Mouse (Mus musculus) liver (tissue): ENCODE measurements around the gene Myo3b.

ENCODE experiments used
- DNase-seq: peaks from one replicate; pipeline ENCODE4 v3.0.0-alpha.2; 2020; ENCODE audit warnings: mixed read lengths

Gene Myo3b

GRCm38 (mm10) chr2:70133281-70133680, 94.4 kb downstream of the Myo3b start:
- DNase-seq: no peak

DNA sequence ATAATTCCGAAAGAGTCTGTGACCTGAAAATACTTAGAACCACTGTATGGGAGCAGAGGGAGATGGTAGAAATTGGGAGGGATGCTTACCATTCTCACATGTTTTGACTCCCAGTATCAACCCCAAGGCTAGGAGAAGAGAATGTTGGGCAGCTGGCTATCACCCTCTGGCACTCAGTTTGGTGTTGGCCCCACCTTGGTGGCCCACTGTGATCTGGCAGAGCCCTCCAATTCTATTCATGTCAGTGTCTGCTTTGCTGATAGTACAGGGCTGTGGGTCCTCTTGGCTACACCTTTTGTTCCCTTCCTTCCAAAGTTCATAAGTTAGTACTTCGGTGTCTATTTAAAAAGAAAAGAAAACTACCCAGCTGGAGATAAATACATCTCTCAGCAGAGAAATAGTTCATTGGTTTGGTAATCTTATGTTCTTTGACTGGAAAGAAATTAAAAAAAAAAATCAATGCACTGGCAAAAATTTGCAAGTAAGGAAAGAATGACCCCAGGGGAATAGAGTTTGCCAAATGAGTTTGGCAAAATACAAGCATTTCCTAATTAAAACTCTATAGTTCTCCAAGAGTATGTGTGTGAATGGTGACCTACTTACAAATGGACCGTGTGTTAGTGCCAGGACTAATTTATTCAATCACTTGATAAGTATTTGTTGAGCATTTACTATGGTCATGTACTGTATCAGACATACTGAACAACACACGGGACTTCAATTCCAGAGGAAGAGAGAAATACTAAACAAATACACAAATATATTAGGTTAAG, 98.5 kb downstream of the Myo3b start:
- no peak for DNase-seq

DNA sequence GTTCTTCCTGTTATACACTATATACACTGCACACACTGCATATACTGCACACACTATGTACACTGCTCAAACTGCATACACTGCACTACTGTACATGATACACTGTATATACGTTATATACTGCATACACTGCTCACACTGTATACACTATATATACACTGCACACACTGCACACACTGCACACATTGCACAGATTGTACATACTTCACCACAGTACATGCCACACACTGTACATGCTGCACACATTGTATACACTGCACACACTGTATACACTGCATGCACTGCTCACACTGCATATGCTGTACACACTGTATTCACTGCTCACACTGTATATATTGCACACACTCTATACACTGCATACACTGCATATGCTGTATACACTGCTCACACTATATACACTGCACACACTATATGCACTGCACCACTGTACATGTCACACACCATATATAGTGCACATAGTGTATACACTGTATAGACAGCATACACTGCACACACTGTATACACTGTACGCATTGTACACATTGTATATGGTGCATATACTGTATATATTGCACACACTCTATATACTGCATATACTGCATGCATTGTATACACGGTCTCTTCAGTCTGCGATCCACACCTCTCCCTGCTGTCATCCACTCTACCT, 104.7 kb downstream of the Myo3b start:
- DNase-seq: no peak

- no peak for DNase-seq
Measured at GRCm38 (mm10) chr2:70146993-70147581, 108.2 kb downstream of the Myo3b start.

DNA sequence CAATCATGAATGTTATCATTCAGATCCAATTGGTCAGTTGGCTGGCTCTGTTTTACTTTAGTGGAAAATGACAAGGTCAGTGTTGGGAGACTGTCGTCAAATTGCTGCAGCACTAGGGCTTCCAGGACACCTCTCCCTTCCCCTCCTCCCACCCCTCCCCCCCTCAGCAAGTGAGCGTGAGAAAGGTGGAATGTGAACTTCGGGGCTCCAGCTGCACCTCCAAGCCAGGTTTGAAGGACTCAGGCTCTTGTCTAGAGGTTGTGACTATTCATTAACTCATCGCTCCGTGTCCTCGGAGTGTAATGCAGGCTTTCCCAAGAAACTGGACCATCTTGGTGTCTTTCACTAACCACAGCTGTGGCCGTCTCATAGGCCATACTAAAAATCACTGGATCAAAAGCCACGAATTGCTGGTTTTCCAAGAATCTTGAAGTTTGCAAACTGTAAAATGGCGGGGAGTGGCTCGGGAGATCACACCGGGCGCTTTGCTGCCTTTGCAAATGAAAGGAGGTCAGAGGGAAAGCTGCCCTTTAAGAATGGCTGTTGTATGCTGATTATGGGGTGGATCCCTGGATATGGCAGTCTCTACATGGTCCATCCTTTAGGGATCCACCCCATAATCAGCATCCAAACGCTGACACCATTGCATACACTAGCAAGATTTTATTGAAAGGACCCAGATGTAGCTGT, 110.0 kb downstream of the Myo3b start:
- DNase-seq: no peak

DNA sequence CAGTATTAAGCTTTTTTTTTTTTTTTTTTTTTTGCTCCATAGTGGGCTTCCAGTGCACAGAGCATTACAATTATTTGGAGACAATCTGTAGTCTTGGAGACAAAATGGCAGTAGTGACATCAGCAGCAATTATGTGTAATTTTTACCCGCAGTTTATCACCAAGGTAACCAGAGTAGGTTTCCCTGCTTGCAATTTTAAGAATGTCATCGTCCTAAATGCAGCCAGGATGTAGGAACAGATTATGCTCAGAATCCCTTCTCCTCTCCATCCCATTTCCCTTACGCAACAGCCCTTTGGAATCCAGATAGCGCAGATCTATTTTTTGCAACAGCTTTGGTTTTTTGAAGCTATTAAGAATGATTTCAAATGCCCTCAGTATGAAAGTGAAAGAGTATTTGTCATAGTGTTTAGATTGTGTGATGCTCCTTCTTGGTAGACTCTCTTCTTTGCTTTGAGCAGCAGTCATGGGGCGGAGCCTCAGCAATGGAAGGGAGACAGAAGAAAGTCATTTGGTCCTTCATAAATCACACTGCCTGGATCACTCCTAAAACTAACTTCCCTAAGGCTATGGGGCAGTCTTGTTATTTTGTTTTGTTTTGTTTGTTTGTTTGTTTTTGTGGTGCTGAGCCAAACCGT, 111.6 kb downstream of the Myo3b start:
- DNase-seq: no peak

GRCm38 (mm10) chr2:70151930-70152329, 113.0 kb downstream of the Myo3b start:
- no peak for DNase-seq

DNA sequence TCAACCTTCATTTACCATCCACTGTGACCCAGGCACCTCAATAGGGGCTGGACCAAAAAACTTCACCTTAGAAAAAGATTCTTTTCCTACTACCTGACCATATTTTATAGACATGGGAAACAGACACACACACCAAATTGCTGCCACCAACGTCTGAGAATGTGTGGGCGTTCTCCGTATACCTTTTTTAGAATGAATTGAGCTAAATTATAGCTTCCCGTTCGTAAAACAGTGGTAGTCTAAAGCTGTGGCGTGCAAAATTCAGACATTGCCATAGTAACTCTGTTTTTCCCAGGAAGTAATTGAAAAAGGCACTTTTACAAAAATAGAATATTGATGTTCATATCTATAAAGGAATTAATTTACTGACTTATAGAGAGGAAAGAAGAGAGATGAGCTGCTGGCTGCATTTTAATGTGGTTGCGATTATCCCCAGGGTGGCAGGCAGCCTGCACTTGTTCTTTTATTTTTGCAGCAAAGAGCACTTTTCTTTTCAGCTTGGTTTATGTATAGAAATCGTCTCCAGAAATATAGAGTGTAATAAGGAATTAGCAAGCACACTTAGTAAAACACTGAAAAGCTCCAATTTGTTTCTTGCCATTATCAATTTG, 116.4 kb downstream of the Myo3b start:
- no peak for DNase-seq

- no peak for DNase-seq
Measured at GRCm38 (mm10) chr2:70159543-70159942, 120.6 kb downstream of the Myo3b start.

GRCm38 (mm10) chr2:70166231-70166630, 127.3 kb downstream of the Myo3b start:
- no peak for DNase-seq

DNA sequence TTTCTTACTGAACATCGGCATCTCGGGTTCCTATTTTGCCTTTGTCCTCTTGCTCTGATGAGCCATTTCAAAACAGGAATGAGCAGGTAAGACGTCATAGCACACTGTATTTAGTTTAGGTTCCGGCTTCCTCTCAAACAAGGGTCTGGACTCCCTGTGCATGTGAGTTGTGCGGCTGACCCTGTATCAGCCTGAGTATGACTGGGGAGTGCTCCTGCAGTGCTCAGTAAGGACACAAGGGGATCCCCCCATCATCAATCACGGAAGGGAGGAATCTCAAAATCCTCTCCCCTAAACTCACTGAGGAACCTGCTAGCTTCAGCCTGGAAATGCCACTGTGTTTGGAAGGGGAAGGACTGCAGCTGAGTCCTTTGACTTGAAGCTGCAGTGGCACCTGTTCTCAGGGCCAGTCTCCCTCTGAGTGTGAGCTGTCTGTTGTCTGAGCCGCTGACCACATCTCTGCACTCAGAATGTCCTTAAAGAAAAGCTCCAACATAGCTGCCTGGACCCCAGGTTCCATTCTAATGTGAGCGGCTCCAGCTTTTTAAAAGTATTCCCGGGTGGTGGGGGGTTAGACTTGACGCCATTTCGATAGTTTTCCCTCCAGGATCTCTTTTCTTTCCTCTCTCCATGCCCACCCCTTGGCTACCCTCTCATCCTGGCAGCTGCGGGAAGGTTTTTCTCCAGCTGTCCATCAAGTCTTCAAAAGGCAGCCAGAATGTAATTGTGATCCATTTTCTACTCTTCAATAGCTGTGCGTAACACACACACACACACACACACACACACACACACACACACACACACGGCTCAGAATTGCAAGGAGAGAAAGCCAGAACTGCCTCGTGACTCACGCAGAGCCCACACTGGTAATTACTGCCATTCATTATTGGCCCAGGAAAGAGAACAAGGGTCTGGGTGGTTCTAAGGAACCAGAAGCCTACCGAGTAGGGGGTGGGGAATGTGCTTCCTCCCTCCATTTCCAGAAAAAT, 129.3 kb downstream of the Myo3b start:
- no peak for DNase-seq

GRCm38 (mm10) chr2:70170469-70170868, 131.5 kb downstream of the Myo3b start:
- DNase-seq: no peak

GRCm38 (mm10) chr2:70176823-70177708, 138.1 kb downstream of the Myo3b start:
- no peak for DNase-seq

DNA sequence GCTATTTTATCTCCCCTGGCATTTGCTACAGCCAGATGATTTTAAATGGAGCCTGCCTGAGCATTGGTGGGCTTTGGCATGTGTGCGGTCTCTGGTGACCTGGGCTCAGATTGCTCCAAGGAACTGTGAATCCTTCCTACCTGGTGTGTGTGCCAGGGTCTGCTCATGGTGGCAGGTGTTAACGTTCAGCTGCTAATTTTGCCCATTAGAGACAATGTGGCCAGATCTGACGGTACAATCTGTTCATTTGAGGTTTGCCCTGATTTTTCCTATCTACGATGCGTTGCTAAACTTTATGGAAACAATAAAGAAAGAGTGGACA, 138.7 kb downstream of the Myo3b start:
- DNase-seq: no peak

GRCm38 (mm10) chr2:70178241-70178640, 139.3 kb downstream of the Myo3b start:
- DNase-seq: no peak

DNA sequence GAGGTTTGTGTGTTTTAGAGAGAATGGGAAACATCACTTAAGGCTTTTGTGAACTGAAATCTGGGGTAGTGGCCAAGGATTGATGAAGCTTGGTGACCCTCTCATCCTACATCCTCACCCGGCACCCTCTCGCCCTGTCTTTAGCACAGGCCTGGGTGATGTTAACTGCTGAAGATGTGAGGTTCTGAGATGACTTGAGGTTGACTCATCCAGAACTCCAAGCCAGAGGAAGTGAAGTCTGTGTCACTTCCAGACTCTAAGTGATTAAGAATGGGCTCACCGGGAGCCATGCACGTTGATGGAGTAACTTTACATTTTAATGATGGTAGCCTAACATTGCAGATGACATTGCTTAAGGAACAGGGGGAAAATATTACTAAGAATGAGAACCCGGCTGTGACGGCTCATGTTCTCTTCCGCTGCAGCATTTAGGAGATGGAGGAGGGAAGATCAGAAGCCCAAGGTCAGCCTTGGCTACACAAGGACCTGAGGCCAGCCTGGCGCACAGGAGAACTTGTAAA, 143.3 kb downstream of the Myo3b start:
- no peak for DNase-seq

- no peak for DNase-seq
Measured at GRCm38 (mm10) chr2:70187040-70187439, 148.1 kb downstream of the Myo3b start.

GRCm38 (mm10) chr2:70195418-70196248, 156.7 kb downstream of the Myo3b start:
- no peak for DNase-seq
